Mouse (Mus musculus) limb, embryonic 12.5 days (tissue): ENCODE results near the gene Tpst2. TPM values are rescaled to one million over a fixed set of nuclear protein-coding genes. Genes with fewer than 3 reads are reported as not detected.
A peak's percentile ranks its signal among the peaks of the same experiment; 100 is the strongest.

Source experiments
- ATAC-seq: fragments of 200-750 bp; cut with Nextera tagmentation; 2 replicates; pipeline ENCODE4 v1.8.0; 2017; ENCODE audit warnings: low read depth, moderate TSS enrichment; ENCODE audit not compliant: insufficient number of reproducible peaks, insufficient read depth, low FRiP score, low TSS enrichment
- H3K27ac ChIP-seq: fragments of 300-500 bp; sonication (generic); 2 replicates; pipeline ENCODE4 v1.5.1; 2016; ENCODE audit warnings: mild to moderate bottlenecking, moderate library complexity
- H3K27me3 ChIP-seq: fragments of 300-500 bp; sonication (generic); 2 replicates; pipeline ENCODE4 v1.6.1; 2016; ENCODE audit warnings: mild to moderate bottlenecking, moderate library complexity
- H3K36me3 ChIP-seq: fragments of 300-500 bp; sonication (generic); 2 replicates; pipeline ENCODE4 v1.6.1; 2016; ENCODE audit warnings: mild to moderate bottlenecking, moderate library complexity
- H3K4me1 ChIP-seq: fragments of 300-500 bp; sonication (generic); replicated peaks from 2 replicates; pipeline ENCODE4 v1.6.1; 2016
- H3K4me2 ChIP-seq: fragments of 300-500 bp; sonication (generic); 2 replicates; pipeline ENCODE4 v1.6.1; 2016; ENCODE audit warnings: mild to moderate bottlenecking, moderate library complexity
- H3K4me3 ChIP-seq: fragments of 300-500 bp; sonication (generic); replicated peaks from 2 replicates; pipeline ENCODE4 v1.5.1; 2016; ENCODE audit warnings: mild to moderate bottlenecking
- H3K9ac ChIP-seq: fragments of 300-500 bp; sonication (generic); replicated peaks from 2 replicates; pipeline ENCODE4 v1.6.1; 2016; ENCODE audit warnings: mild to moderate bottlenecking, moderate library complexity
- H3K9me3 ChIP-seq: fragments of 300-500 bp; sonication (generic); 2 replicates; pipeline ENCODE4 v1.6.1; 2016; ENCODE audit warnings: mild to moderate bottlenecking, moderate library complexity
- WGBS: fragments of 180-500 bp; shearing (Covaris S2); methylation state at CpG from one replicate; pipeline ENCODE4 v1.1.7; 2016; 5-methylcytosine and 5-hydroxymethylcytosine counted together
- polyA plus RNA-seq: library from polyadenylated mRNA; unstranded; fragments of >200 nt; fragmentation: Nextera tagmentation; extraction: Ambion mirVana; gene quantifications from 2 replicates; pipeline ENCODE4 v1.2.1, GENCODE M21; 2016

Tpst2 gene
- 34.3 and 35.9 TPM in 2 replicates for polyA plus RNA-seq

GRCm38 (mm10) chr5:112276267-112276873 is at the start of gene Tpst2:
Gene Tpst2 (plus strand): TSS chr5:112276691.
- Histone ChIP-seq H3K27ac (peak within 1 kb of the TSS; percentile 75), H3K36me3 (no peaks in the 10 kb centered on the region), H3K9ac (peak within 1 kb of the TSS; percentile 74), H3K27me3 (peaks cover under 1% of the 10 kb centered on the region; the same call in 1 of the 2 replicates), H3K4me2 (peak within 1 kb of the TSS; percentile 69), H3K4me3 (peak within 1 kb of the TSS; percentile 70), H3K4me1 (peaks cover 42% of the 10 kb centered on the region), H3K9me3 (no peaks in the 10 kb centered on the region)
- ATAC-seq: peak; percentile 94
- under 1% methylated on average over 60 of the region's 62 CpGs for WGBS

- ATAC-seq: 0 out of 2 replicates have a peak, but pooled peaks have one; percentile 28
- no peak overlapping the region for H3K27ac ChIP-seq
- peaks cover 26% of the 10 kb centered on the region for H3K4me1 ChIP-seq
- no peaks in the 10 kb centered on the region; the same call in 1 of the 2 replicates for H3K36me3 ChIP-seq
- no peaks in the 10 kb centered on the region for H3K9me3 ChIP-seq
- peak overlapping the region; percentile 57 for H3K9ac ChIP-seq
- WGBS: 0% methylated on average over 30 of the region's 30 CpGs
- peak overlapping the region; percentile 86 for H3K4me2 ChIP-seq
- peak overlapping the region; percentile 50 for H3K4me3 ChIP-seq
- peaks cover 88% of the 10 kb centered on the region for H3K27me3 ChIP-seq
Measured at GRCm38 (mm10) chr5:112227354-112227753, 49.1 kb upstream of the Tpst2 start.

- Histone ChIP-seq H3K36me3 (no peaks in the 10 kb centered on the region; the same call in 1 of the 2 replicates), H3K27ac (no peak overlapping the region), H3K4me2 (peak overlapping the region; percentile 86), H3K9ac (peak overlapping the region; percentile 57; the same call in 1 of the 2 replicates), H3K4me3 (peak overlapping the region; percentile 50), H3K27me3 (peaks cover 88% of the 10 kb centered on the region), H3K9me3 (no peaks in the 10 kb centered on the region), H3K4me1 (peaks cover 26% of the 10 kb centered on the region)
- no peak; the same call in 1 of the 2 replicates for ATAC-seq
- WGBS: 2% methylated on average over 13 of the region's 13 CpGs
Measured at GRCm38 (mm10) chr5:112227898-112228239, 48.6 kb upstream of the Tpst2 start.

GRCm38 (mm10) chr5:112228240-112229076 is 48.0 kb upstream of the Tpst2 start:
- Histone ChIP-seq H3K4me2 (peak overlapping the region; percentile 86), H3K9me3 (no peaks in the 10 kb centered on the region), H3K27ac (no peak overlapping the region), H3K27me3 (peaks cover 84% of the 10 kb centered on the region), H3K9ac (peak overlapping the region; percentile 57), H3K36me3 (no peaks in the 10 kb centered on the region), H3K4me3 (peak overlapping the region; percentile 50), H3K4me1 (peaks cover 26% of the 10 kb centered on the region)
- under 1% methylated on average over 57 of the region's 57 CpGs for WGBS
- ATAC-seq: peak; percentile 53

DNA sequence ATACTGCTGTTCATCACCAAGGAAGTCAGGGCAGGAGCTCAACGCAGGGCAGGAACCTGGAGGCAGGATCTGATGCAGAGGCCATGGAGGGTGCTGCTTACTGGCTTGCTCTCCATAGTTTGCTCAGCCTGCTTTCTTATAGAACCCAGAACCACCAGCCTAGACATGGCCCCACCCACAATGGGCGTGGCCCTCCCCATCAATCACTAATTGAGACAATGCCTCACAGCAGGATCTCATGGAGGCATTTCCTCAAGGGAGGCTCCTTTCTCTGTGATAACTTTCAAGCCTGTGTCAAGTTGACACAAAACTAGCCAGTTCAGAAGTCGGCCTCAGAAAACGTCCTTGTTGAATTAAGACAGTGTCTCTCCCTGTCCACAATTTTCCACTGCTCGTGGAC is 40.7 kb upstream of the Tpst2 start:
- no peak overlapping the region for H3K27ac ChIP-seq

DNA sequence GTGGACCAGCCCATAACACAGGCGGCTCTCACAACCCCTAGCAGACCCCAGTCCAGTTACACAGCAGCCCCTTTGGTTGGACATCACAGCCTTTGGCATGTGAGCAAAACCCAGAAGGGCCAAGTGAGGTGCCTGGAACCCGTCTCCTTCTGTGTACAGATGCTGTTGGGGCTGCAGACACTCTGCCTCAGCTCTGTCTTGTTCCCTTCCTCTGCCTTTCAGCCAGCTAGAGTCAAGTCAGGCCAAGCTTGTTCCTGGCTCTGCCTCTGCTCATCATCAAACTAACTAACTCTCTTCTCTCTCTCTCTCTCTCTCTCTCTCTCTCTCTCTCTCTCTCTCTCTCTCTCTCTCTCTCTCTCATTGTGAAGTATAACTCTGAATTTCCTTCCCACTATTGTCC is 39.9 kb upstream of the Tpst2 start:
- H3K4me2 ChIP-seq: no peak overlapping the region
- WGBS: 53% methylated on average over 2 of the region's 2 CpGs

More for the DNA sequence above, 40.7 kb upstream of the Tpst2 start:
- H3K27me3 ChIP-seq: peaks cover 56% of the 10 kb centered on the region
- no peaks in the 10 kb centered on the region for H3K36me3 ChIP-seq
- no peak for ATAC-seq
- no peak overlapping the region for H3K9ac ChIP-seq
- H3K4me3 ChIP-seq: no peak overlapping the region
- peaks cover 19% of the 10 kb centered on the region for H3K4me1 ChIP-seq
- 65% methylated on average over 5 of the region's 5 CpGs for WGBS
- no peak overlapping the region for H3K4me2 ChIP-seq
- no peaks in the 10 kb centered on the region for H3K9me3 ChIP-seq

GRCm38 (mm10) chr5:112237439-112237838 is 39.1 kb upstream of the Tpst2 start:
- no peaks in the 10 kb centered on the region for H3K36me3 ChIP-seq
- H3K4me2 ChIP-seq: peak overlapping the region; percentile 41
- H3K4me3 ChIP-seq: peak overlapping the region; percentile 6; the same call in 1 of the 2 replicates
- H3K4me1 ChIP-seq: peaks cover 19% of the 10 kb centered on the region
- WGBS: 2% methylated on average over 16 of the region's 16 CpGs
- H3K27me3 ChIP-seq: peaks cover 45% of the 10 kb centered on the region
- ATAC-seq: no peak; the same call in 1 of the 2 replicates
- H3K9me3 ChIP-seq: no peaks in the 10 kb centered on the region
- no peak overlapping the region for H3K27ac ChIP-seq
- H3K9ac ChIP-seq: no peak overlapping the region; the same call in 1 of the 2 replicates

More for the DNA sequence above, 39.9 kb upstream of the Tpst2 start:
- no peak overlapping the region for H3K27ac ChIP-seq
- peaks cover 19% of the 10 kb centered on the region for H3K4me1 ChIP-seq
- H3K4me3 ChIP-seq: no peak overlapping the region
- no peak overlapping the region for H3K9ac ChIP-seq
- no peak for ATAC-seq
- H3K27me3 ChIP-seq: peaks cover 49% of the 10 kb centered on the region
- H3K9me3 ChIP-seq: no peaks in the 10 kb centered on the region
- H3K36me3 ChIP-seq: no peaks in the 10 kb centered on the region

DNA sequence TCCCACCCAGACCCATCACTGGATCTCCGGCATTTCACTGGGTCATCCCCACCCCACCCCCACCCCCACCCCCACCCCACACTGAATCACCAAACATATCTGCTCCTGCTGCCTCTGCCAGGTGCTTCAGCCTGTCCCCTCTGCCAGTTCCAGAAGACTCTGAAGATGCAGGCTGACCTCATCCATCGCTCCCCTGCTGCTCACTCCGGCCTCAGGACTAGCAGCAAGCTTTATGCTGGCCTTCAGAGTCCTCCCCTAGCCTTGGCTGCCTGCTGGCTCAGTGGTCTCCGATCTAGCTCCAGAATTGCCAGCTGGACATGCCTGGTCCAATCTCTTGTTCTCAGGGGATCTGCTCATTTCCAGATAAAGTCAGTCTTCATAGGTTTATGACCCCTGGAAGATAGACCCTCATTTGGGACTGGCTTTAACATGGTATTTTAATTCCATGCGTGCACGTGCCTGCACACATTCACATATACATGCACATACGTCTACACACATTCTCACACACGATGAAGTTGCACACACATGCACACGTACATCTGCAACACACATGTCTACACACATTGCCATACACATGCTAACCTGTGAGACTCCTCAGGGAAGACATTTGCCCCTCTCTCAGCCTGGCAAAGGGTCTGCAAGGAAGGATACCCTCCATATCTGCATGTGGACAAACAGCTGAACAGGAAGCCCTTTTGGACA is 38.5 kb upstream of the Tpst2 start:
- Histone ChIP-seq H3K27me3 (peaks cover 45% of the 10 kb centered on the region), H3K27ac (no peak overlapping the region), H3K9ac (no peak overlapping the region; the same call in 1 of the 2 replicates), H3K4me1 (peaks cover 19% of the 10 kb centered on the region), H3K9me3 (no peaks in the 10 kb centered on the region), H3K36me3 (no peaks in the 10 kb centered on the region), H3K4me2 (peak overlapping the region; percentile 41; the same call in 1 of the 2 replicates), H3K4me3 (no peak overlapping the region)
- no peak for ATAC-seq
- 51% methylated on average over 9 of the region's 9 CpGs for WGBS

- H3K27ac ChIP-seq: no peak overlapping the region
- H3K27me3 ChIP-seq: peaks cover 45% of the 10 kb centered on the region
- WGBS: 74% methylated on average over 3 of the region's 3 CpGs
- H3K9ac ChIP-seq: no peak overlapping the region
- ATAC-seq: no peak
- no peak overlapping the region for H3K4me2 ChIP-seq
- no peaks in the 10 kb centered on the region for H3K9me3 ChIP-seq
- peaks cover 19% of the 10 kb centered on the region for H3K4me1 ChIP-seq
- no peaks in the 10 kb centered on the region for H3K36me3 ChIP-seq
- H3K4me3 ChIP-seq: no peak overlapping the region
Measured at GRCm38 (mm10) chr5:112238781-112239482, 37.6 kb upstream of the Tpst2 start.

DNA sequence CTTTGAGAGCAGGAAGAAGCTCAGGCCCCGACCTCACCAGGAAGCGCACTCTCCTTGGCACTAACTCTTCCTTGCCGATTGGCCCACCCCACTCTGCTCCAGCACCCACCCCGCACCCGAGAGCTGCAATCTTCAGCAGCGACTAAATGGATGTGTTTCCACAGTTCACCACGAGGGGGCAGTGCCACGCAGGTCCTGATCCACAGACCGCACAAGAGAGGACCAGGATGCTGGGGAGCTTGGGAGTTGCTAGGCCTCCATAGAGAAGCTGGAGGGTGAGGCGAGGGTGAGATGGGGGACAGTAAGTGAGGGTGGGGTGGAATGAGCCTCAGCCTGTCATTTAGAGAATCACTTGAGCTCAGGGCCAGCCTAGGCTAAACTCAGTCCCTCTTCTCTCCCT is 35.7 kb upstream of the Tpst2 start:
- no peaks in the 10 kb centered on the region for H3K9me3 ChIP-seq
- H3K4me1 ChIP-seq: peaks cover 25% of the 10 kb centered on the region
- no peak overlapping the region for H3K9ac ChIP-seq
- H3K4me2 ChIP-seq: no peak overlapping the region
- no peak overlapping the region for H3K27ac ChIP-seq
- H3K27me3 ChIP-seq: peaks cover 54% of the 10 kb centered on the region
- 6% methylated on average over 10 of the region's 10 CpGs for WGBS
- H3K36me3 ChIP-seq: no peaks in the 10 kb centered on the region
- no peak overlapping the region for H3K4me3 ChIP-seq
- no peak for ATAC-seq
